Mouse (Mus musculus) spleen, adult 18-20 months (tissue): ENCODE results near the gene Ngdn.
"Not testable (repeated sequence)": the region's sequence is repeated elsewhere in the genome, so short reads cannot be mapped to it uniquely, and the experiment has no call there.

Experiments
- DNase-seq, 2 experiments: peaks; one replicate each; pipeline ENCODE4 v3.0.0; 2022; ENCODE audit warnings: mixed read lengths in 2 of 2

Ngdn gene

DNA sequence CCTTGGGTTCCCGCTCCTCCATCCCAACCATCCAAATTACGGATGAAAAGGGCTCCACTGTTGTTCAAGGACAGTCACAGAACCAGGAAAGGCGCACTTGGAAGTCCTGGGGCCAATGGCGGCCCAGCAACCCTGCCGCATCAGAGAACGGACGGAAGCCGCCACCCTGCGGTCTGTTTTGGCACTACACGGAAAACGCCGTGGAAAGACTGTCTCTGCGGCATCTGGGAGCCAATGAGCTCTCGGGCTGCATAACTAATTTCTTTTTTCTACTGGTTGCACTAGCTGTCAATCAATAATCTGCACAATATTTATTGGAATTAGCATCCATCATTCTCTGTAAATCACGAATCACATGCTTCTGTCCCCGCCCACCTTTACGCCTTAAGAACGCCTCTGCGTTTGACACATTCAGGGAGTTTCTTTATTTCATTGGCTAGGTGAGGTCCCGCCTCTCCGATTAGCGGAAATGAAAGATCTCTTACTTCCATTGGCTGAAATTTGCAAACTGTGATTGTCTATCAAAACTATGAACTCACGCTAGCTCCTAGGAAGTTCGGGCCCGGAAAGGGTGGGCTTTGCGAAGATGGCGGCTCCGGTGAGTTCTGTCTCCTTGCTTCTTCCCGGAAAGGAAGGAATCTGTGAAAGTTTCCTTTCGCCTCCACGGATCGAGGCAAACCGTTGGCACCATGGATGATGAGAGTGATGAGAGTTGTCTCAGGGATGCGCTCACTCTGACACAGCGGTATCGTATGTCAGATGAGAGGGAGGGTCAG is at the start of gene Ngdn:
TSS of gene Ngdn (plus strand) at position 464 of the 776 bp plus-strand sequence.
- peak; percentile 96 to 98 for DNase-seq

- no peak for DNase-seq
Measured at GRCm38 (mm10) chr14:54965631-54966030, 49.6 kb upstream of the Ngdn start.

GRCm38 (mm10) chr14:54966320-54966977 is 48.8 kb upstream of the Ngdn start, which contains the start of gene Myh6:
Myh6 (minus strand) TSS chr14:54966927.
- no peak for DNase-seq

DNA sequence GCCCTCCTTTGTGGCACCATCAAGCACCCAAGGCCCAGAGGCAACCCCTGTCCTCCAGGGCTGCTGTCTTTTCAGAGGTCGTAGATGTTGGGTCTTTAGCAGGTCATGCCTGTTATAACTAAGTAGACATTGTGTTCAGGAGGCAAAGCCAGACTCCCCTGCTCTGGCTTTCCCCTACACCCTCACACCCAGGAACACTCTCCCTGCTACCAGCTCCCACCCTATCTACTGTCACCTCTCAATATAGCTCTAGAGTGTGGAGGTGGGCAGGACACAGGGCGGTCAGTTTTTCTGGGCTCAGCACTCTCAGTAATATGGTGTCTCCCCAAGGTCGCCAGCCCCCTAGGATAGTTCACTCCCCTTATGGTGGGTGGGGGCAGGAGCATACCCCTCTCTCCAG is 47.4 kb upstream of the Ngdn start:
- DNase-seq = no peak

DNA sequence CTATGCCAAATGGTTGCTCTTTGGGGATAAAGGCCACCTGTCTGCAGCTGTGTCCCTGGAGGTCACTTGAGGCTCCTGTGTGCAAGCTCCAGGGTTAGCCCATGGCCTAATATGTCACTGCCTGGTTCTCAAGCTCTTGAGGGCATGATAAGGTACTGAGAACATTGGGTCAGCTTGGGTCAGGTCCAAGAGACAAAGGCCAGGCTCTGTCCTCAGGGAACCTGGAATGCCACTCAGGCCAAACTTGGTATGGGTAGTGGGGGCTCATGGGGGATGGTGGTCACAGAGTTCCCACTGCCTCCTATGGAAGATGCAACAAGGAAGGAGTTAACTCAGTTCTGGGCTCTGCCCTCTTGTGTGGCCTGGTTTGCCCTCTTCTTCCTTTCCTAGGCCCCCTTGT is 46.9 kb upstream of the Ngdn start:
- no peak for DNase-seq

- not testable (repeated sequence) for DNase-seq
Measured at GRCm38 (mm10) chr14:54972786-54973185, 42.5 kb upstream of the Ngdn start.

- DNase-seq = no peak
Measured at GRCm38 (mm10) chr14:54974068-54974791, 41.0 kb upstream of the Ngdn start.

DNA sequence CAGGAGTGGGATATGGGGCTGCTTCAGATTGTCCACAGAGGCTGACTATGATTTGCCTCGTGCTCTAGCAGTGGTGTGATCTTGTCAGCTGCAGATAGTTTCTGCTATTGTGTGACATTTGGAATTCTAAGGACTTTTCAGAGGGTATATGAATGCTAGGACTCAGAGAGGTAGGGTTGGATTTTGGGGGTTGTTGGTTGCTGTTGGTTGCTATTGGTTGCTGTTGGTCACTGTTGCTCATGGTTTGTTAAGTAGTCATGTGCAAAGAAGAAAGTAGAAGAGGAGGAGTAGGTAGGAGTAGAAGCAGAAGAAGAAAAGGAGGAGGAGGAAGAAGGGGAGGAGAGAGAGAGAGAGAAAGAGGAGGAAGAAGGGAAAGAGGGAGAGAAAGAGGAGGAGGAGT is 38.6 kb upstream of the Ngdn start, which contains the start of gene Gm17428:
TSS of gene Gm17428 (plus strand) at position 301 of the 400 bp plus-strand sequence.
- no peak for DNase-seq

GRCm38 (mm10) chr14:54978664-54979063 is 36.6 kb upstream of the Ngdn start:
- no peak for DNase-seq

GRCm38 (mm10) chr14:54981934-54982333 is 33.3 kb upstream of the Ngdn start:
- no peak for DNase-seq

GRCm38 (mm10) chr14:54988350-54988874 is 26.8 kb upstream of the Ngdn start:
- DNase-seq = not testable (repeated sequence)

DNA sequence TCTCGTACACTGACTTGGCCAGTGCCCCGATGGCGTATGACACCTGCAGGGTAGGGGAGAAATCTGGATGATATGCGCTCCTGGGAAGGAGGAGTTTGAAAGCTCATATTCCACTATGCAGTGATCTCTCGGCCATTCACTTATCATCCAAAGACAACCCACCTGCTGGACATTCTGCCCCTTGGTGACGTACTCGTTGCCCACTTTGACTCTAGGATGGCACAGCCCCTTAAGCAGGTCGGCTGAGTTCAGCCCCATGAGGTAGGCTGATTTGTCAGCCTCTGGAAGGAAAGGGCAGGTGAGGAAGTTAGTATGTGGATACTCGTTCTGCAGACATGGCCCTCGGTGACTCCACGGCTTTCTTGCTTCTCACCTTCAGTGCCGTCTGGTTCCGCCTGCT is 26.4 kb upstream of the Ngdn start:
- DNase-seq = no peak

DNA sequence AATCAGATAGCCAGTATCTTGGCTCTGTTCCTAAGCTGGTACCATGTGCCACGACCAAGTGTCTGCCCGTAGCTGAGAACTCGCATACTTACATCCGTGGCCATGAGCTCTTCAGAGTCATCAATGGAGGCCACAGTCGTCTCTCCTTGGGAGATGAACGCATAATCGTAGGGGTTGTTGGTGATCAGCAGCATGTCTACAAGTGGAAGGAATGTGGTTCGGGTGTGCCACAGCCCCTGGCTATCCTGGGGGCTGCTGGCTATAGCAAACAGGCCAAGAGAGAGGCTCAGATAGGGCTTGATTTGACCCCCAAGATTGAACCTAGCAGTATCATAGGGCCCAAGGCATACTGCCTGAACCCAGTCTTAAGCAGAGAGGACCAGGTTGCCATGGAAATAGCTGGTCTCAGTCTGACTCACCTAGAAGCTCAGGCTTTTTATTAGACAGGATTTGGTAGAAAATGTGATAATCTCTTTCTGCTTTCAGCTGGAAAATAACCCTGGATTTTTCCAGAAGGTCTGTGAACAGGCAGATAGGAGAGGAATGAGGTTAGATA is 25.3 kb upstream of the Ngdn start:
- DNase-seq = no peak

DNA sequence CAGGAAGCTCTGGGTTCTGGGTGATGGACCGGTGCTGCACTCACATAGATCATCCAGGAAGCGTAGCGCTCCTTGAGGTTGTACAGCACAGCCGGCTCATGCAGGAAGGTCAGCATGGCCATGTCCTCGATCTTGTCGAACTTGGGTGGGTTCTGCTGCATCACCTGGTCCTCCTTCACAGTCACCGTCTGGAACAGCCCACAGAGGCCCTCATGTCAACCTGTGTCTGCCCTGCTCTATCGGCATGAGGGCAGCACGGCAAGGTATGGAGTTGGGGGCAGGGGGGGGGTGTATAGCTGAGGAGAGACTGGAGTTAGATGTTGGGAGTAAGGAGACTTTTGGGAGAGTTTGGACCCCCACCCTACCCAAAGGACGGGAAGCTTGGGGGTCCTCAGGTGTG is 23.1 kb upstream of the Ngdn start:
- DNase-seq = no peak

GRCm38 (mm10) chr14:54993636-54994035 is 21.6 kb upstream of the Ngdn start:
- no peak for DNase-seq

DNA sequence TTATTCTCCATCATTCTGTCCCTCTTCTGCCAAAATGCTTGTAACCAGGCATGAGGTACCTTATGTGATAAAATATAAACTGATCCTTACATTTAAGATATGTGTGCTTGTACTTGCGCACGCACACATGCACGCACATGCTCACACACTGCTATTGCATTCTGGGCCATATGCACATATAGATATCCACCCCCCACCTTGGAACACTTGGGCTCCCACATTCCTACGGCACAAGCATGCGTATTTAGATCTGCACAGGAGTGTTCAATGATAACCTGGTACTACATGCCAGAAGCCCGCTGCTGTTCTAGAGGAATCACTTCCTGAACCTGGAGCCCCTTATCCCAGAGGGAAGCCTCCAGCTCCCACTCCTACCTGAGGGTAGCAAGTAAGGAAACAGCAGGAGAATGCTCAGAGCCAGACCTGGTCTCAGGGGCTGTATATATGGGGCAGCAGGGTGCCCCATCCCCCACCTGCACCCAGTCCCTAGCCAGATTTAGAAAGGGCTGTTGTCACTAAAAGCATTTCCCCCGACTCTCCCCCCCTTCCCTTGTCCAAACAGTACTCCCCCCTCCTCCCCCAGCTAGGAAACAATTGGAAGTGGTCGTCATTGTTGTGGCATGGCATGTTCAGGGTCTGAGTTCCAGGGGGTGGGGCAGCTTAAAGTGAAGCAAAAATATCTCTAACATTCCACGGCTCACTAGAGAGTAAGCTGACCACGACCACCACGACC is 21.0 kb upstream of the Ngdn start, which contains the start of gene Myh7:
TSS of gene Myh7 (minus strand) at position 491 of the 733 bp plus-strand sequence.
- no peak for DNase-seq

GRCm38 (mm10) chr14:54994869-54995186 is 20.4 kb upstream of the Ngdn start:
- DNase-seq = no peak

GRCm38 (mm10) chr14:54995457-54996138 is 19.7 kb upstream of the Ngdn start:
- no peak for DNase-seq

DNA sequence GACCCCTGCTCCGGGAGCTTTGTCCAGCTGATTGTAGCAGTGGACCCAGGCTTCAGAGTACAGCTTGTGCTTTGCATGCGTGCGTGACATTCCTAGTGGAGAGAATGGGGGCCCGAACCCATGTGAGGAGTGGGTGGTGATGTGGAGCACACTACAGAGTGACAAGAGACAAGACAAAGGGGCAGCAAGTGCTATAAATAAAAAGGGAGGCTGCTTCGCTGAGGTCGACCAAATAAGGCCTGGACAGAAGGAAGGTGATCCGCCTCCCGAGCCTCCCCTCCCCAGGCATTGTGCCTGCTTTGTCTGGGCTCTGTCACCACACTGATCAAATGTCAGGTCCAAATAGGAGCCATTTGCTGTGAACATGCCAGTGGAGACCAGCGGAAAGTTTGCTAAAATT is 18.5 kb upstream of the Ngdn start:
- no peak for DNase-seq

DNA sequence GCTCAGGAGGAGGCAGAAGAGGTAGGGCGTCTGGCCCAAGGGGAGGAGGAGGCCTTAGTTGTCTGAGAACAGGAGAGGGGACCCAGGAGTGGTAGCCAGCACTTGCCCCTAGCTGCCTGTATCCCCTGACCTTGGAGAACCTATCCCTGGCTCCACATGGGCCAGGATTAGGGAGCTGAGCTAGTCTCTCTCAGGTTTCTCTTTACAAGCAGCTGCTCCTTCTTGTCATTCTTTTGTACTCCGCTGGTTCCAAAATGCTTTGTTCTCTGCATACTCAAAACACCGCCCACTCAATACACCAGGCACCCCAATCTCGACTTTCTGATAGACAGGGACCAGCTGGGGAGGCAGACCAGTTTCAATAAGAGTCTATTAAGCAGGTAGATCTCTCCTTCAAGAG is 18.0 kb upstream of the Ngdn start:
- no peak for DNase-seq

DNA sequence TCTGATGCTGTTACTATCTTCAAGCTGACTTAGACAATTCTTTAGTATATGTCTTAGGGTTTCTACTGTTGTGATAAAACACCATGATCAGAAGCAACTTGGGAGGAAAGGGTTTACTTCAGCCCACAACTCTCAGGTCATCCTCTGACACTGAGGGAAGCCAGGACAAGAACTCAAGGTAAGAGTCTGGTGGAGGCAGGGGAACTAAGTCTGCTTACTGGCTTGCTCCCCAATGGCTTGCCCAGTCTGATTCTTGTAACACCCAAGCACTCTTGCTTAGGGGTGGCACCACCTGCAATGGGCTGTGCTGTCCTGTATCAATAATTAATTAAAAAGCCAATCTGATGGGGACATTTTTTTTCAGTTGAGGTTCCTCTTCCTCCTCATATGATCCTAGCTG is 16.6 kb upstream of the Ngdn start:
- DNase-seq = no peak

DNA sequence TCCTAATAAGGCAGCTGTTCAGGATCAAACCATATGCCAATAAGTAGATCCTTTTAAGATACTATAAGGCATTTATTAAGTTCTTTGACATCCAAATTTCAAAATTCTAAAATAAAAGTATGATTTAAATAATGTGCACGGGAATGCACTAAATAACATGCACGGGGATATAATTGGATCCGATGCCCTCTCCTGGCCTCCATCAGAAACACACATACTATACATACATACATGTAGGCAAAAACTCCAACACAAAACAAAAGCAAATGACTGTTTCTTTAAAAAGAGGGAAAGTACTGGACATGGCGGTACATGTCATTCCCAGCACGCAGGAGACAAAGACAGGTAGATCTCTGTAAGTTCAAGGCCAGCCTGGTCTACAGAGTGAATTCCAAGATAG is 15.4 kb upstream of the Ngdn start:
- DNase-seq = not testable (repeated sequence)
